Mouse (Mus musculus): ENCODE results near the gene Ncbp2. TPM values are rescaled to one million over a fixed set of nuclear protein-coding genes. Genes with fewer than 3 reads are reported as not detected.

Gene Ncbp2
- total RNA-seq, 4 experiments from 2014 or later: 54.1 to 65.4 (median 62.4) TPM

DNA sequence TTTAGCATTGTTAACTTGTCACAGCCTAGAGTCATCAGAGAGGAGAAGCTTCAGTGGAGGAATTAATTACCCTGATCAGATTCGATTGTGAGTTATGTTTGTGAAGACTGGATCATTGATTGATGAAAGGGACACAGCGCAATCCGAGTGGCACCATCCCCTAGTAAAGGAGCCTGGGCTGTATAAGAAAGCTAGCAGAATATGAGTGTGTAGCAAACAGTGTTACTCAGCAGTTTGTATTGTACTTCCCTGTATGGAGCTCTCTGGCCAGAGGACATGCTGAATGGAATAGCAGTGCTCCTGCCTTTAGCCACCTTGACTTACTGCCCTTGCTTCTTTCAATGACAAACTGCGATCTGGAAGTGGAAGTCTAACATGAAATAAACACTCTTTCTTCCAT lies 62.0 kb downstream of the Ncbp2 start:
- DNase-seq: no peak

Small RNA genes within 50 kb of the gene (microRNA-seq; reads per million reads assigned to microRNA genes)
- 0 reads per million in 2 experiments for gene Gm26269

Other genes with a start within 250 kb of the Ncbp2 start
- gene Meltf, start 69.7 kb upstream of the Ncbp2 start, total RNA-seq (2022): not detected
- gene Pigz, start 14.7 kb upstream of the Ncbp2 start, total RNA-seq (2022): 1 to 10 TPM in 2 of 4 experiments, under 1 TPM in 2; 0.66 to 2.1 (median 1.2) TPM
- 10 to 100 TPM; 29.1 to 39.8 (median 35.2) TPM for gene 0610012G03Rik, start within 50 bp of the Ncbp2 start, total RNA-seq (2022)
- 10 to 100 TPM; 23.8 to 28.2 (median 25.8) TPM for gene Senp5, start 54.8 kb downstream of the Ncbp2 start, total RNA-seq (2022)
- gene Pak2, start 130.8 kb downstream of the Ncbp2 start, total RNA-seq (2022): 10 to 100 TPM; 54.5 to 62.5 (median 60.6) TPM
- 10 to 100 TPM; 25.3 to 39.8 (median 33.4) TPM for gene Pigx, start 151.2 kb downstream of the Ncbp2 start, total RNA-seq (2022)
- 10 to 100 TPM; 10.3 to 19.0 (median 14.6) TPM for gene Cep19, start 151.3 kb downstream of the Ncbp2 start, total RNA-seq (2022)
- gene Nrros, start 217.1 kb downstream of the Ncbp2 start, total RNA-seq (2022): 1 to 10 TPM; 5.5 to 9.9 (median 8.4) TPM
- gene Bex6, start 231.3 kb downstream of the Ncbp2 start, total RNA-seq (2022): not detected

Measured in adrenal gland, adult 8-10 months (tissue).